8 mouse cellular contexts compared by ENCODE assay signal in genomic region chr19:7381906-7382247, GRCm38 (mm10). TPM values are rescaled to one million over a fixed set of nuclear protein-coding genes. Genes with fewer than 3 reads are reported as not detected.
DNase-seq lines count a peak whose midpoint lies in the region; ATAC-seq and TF ChIP-seq lines count a peak whose summit lies in the region.

No protein-coding gene starts in this region.

- peaks cover 5% of the 10 kb centered on the region for H3K4me1 ChIP-seq in embryonic fibroblast, embryonic 13.5 days (ENCODE audit: control insufficient read depth, insufficient read depth, low read length)
- peaks cover 51% of the 10 kb centered on the region for H3K4me1 ChIP-seq in liver, embryonic 12.5 days

- WGBS in liver, embryonic 12.5 days (ENCODE audit: insufficient replicate concordance): 10% methylated on average over 8 of the region's 8 CpGs

- H3K9me3 ChIP-seq in liver, embryonic 12.5 days (replicated peaks): no peaks in the 10 kb centered on the region

- no peak for DNase-seq in gastrocnemius, adult 2 months
- DNase-seq in gastrocnemius, adult 8-10 months (ENCODE audit: low spot score in 2 of 2): no peak
- peak; percentile 50 for DNase-seq in 3T3-L1 (ENCODE audit: low read depth, low spot score)
- no peak for DNase-seq in urinary bladder, postnatal 4 days (ENCODE audit: low spot score in 2 of 2)
- no peak for DNase-seq in right cerebral cortex, postnatal 14 days

- H3K36me3 ChIP-seq in liver, embryonic 12.5 days: peaks cover 6% of the 10 kb centered on the region; the same call in 1 of the 2 replicates

- H3K4me2 ChIP-seq in liver, embryonic 12.5 days: peak overlapping the region; percentile 99

- H3K27me3 ChIP-seq in liver, embryonic 12.5 days (replicated peaks): no peaks in the 10 kb centered on the region

- intact Hi-C loops in gastrocnemius, adult 2 months (cut with DNase I): loop anchor here (5.0 kb wide), 1 partner anchor 40 kb away; the partner anchor contains the start of gene Mark2

- H3K27ac ChIP-seq in gastrocnemius, adult 2 months: peak overlapping the region; percentile 93
- peak overlapping the region; percentile 58; the same call in 1 of the 2 replicates for H3K27ac ChIP-seq in embryonic fibroblast, embryonic 13.5 days (ENCODE audit: insufficient read depth, low read length)
- peak overlapping the region; percentile 70 for H3K27ac ChIP-seq in liver, embryonic 12.5 days

- TF ChIP-seq POLR2A in embryonic fibroblast, embryonic 13.5 days (IDR thresholded peaks at IDR 0.05; ENCODE audit: low read depth, low read length): no peak

- H3K9ac ChIP-seq in liver, embryonic 12.5 days: peak overlapping the region; percentile 93

- no peak for ATAC-seq in liver, embryonic 12.5 days
- ATAC-seq in activated CD4-positive, CD25-positive, alpha-beta regulatory T cell, adult 4 months: no peak

- TF ChIP-seq CTCF in gastrocnemius, adult 2 months (IDR thresholded peaks at IDR 0.05): no peak
- TF ChIP-seq CTCF in embryonic fibroblast, embryonic 13.5 days (IDR thresholded peaks at IDR 0.05; ENCODE audit: borderline replicate concordance, insufficient read depth, low read length): no peak

- peak overlapping the region; percentile 93 for H3K4me3 ChIP-seq in gastrocnemius, adult 2 months
- peak overlapping the region; percentile 94 for H3K4me3 ChIP-seq in embryonic fibroblast, embryonic 13.5 days (ENCODE audit: insufficient read depth, low read length)
- peak overlapping the region; percentile 81 for H3K4me3 ChIP-seq in liver, embryonic 12.5 days

RNA-seq across cellular contexts. Expression of gene Spindoc, which starts 0.9 kb away (rescaled TPM):
- 1 to 10 TPM; 8.0 to 10.0 TPM for total RNA-seq in gastrocnemius, adult 2 months (2021)
- total RNA-seq in gastrocnemius, adult 8-10 months (2022): 1 to 10 TPM; 6.8 to 8.6 (median 7.3) TPM
- polyA plus RNA-seq in embryonic fibroblast, embryonic 13.5 days (2011; ENCODE audit: insufficient read length, low read depth, missing spikeins): 24.6 and 34.9 TPM in 2 replicates
- polyA plus RNA-seq in liver, embryonic 12.5 days (2016; fragmentation: Nextera tagmentation; extraction: Ambion mirVana): 10.3 and 10.8 TPM in 2 replicates
- 1 to 10 TPM; 1.5 to 5.3 TPM for polyA plus RNA-seq in activated CD4-positive, CD25-positive, alpha-beta regulatory T cell, adult 4 months (2017; shearing (Covaris generic))

RNA-seq across cellular contexts. Expression of gene 2700081O15Rik, which starts 35.5 kb away (rescaled TPM):
- 1 to 10 TPM; 5.3 to 5.9 TPM for total RNA-seq in gastrocnemius, adult 2 months (2021)
- 1 to 10 TPM; 3.1 to 4.1 (median 3.8) TPM for total RNA-seq in gastrocnemius, adult 8-10 months (2022)
- 30.8 and 46.0 TPM in 2 replicates for polyA plus RNA-seq in embryonic fibroblast, embryonic 13.5 days (2011; ENCODE audit: insufficient read length, low read depth, missing spikeins)
- polyA plus RNA-seq in liver, embryonic 12.5 days (2016; fragmentation: Nextera tagmentation; extraction: Ambion mirVana): 1.9 TPM in 2 replicates
- polyA plus RNA-seq in activated CD4-positive, CD25-positive, alpha-beta regulatory T cell, adult 4 months (2017; shearing (Covaris generic)): under 1 TPM in 1 of 2 experiments, not detected in 1; 0.12 TPM

RNA-seq across cellular contexts. Expression of gene Mark2, which starts 40.2 kb away (rescaled TPM):
- total RNA-seq in gastrocnemius, adult 2 months (2021): 10 to 100 TPM; 36.9 to 37.1 TPM
- 10 to 100 TPM; 31.8 to 40.1 (median 35.2) TPM for total RNA-seq in gastrocnemius, adult 8-10 months (2022)
- polyA plus RNA-seq in embryonic fibroblast, embryonic 13.5 days (2011; ENCODE audit: insufficient read length, low read depth, missing spikeins): 36.5 and 38.5 TPM in 2 replicates
- polyA plus RNA-seq in liver, embryonic 12.5 days (2016; fragmentation: Nextera tagmentation; extraction: Ambion mirVana): 41.3 and 42.0 TPM in 2 replicates
- 10 to 100 TPM; 53.4 to 69.8 TPM for polyA plus RNA-seq in activated CD4-positive, CD25-positive, alpha-beta regulatory T cell, adult 4 months (2017; shearing (Covaris generic))

Comparison
In these comparisons a context has a peak if more than half of its experiments do, and no peak if none do; other contexts are left out.
1. RNA of gene 2700081O15Rik, which starts 35.5 kb away (polyA plus RNA-seq): 30.8 to 46.0 TPM in embryonic fibroblast, embryonic 13.5 days; 1.9 TPM in liver, embryonic 12.5 days and 0.12 TPM in activated CD4-positive, CD25-positive, alpha-beta regulatory T cell, adult 4 months; every median in the first group is over 10 times any median in the second.
2. Peak in every context shown above with its lines, with median percentiles within 50 percentile points of each other: H3K27ac ChIP-seq and H3K4me3 ChIP-seq.